Mouse (Mus musculus): ENCODE data around the gene Myoz1.
"Not testable (repeated sequence)": the region's sequence is repeated elsewhere in the genome, so short reads cannot be mapped to it uniquely, and the experiment has no call there.

Myoz1 gene

DNA sequence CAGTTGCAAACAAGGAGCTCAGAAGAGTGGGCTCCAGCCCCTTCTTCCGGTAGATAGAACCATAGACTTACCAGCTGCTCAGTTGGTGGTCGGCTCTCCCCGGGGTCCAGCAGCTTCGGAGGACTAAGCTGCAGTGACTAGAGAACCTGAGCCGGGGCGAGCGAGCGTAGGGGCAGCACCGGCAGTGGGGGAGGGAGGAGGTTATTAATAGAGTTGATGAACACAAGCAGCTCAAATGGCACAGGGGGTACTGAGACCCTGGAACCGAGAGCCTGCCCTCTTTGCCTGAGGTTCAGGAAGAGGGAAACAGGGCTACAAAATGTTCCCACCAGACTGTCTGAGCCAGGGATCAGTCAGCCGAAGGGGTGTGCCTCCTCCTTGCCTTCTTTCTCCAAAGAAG lies at the start of gene Myoz1:
Gene Myoz1 (minus strand): TSS at position 180 of the 400 bp plus-strand sequence.
- DNase-seq (ENCODE audit: low read depth, low spot score): peak; percentile 79

DNA sequence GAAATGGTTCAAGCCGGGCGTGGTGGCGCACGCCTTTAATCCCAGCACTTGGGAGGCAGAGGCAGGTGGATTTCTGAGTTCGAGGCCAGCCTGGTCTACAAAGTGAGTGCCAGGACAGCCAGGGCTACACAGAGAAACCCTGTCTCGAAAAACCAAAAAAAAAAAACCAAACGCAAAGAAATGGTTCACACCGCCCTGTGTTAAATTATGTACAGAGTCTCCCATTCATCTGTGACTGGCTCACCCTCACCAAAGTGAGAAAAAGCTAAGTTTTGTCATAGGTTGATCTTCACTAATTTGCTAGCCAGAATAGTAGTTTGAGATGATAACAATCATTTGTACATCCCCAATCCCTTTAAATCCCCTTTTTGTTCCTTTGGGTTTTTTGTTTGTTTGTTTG lies 47.1 kb upstream of the Myoz1 start:
- not testable (repeated sequence) for DNase-seq (ENCODE audit: low read depth, low spot score)

DNA sequence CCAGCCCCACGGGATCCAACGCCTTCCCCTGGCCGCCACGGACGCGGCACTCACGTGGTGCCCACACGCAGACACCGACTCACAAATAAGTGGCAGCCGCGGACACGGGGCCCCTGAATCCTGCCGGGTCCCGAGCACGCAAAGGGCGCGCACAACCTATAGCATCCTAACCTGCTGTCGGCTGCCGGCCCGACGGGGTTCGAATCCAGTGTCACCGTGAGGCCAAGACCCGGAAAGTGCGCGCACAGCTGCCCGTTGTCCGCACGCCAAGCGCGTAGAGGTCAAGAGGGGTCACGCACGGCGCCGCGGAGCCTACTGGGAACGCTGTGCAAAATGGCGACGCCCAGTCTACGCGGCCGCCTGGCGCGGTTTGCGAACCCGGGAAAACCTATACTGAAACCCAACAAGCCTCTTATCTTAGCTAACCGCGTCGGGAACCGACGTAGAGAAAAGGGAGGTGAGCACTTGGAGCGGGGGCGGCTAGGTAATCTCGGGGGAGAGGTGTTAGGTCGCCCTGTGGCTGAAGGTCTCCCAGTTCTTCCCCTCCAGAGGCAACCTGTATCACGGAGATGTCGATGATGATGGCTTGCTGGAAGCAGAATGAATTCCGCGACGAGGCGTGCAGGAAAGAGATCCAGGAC lies 46.5 kb upstream of the Myoz1 start, which contains the start of gene Chchd1:
Gene Chchd1 (plus strand): TSS at position 266 of the 641 bp plus-strand sequence.
- DNase-seq (ENCODE audit: low read depth, low spot score): peak; percentile 79

DNA sequence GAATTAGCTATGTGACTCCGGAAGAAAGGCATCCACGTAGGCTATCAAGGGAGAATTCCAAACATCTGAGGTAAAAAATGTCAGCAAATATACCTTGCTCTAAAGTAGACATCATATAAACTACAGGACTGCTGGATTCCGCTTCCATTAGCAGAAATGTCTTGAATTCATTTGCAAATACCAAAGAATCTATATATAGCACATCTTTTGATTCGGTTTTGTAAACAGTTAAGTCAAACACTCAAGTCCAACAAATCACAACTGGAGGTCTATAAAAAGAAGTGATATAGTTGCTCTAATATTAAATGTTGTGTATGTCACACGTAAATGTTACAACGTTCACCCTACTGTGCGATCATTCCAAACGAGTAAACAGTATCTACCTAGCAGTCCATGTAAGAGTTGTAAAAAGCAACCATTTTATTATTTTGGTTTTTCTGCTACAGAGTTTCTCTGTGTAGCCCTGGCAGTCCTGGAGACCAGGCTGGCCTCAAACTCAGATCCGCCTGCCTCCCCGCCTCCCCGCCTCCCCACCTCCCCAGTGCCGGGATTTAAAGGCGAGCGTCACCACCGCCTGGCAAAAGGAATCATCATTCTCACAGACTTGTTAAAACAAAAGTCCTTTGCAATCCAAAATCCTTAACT lies 45.9 kb upstream of the Myoz1 start:
- DNase-seq (ENCODE audit: low read depth, low spot score): no peak

DNA sequence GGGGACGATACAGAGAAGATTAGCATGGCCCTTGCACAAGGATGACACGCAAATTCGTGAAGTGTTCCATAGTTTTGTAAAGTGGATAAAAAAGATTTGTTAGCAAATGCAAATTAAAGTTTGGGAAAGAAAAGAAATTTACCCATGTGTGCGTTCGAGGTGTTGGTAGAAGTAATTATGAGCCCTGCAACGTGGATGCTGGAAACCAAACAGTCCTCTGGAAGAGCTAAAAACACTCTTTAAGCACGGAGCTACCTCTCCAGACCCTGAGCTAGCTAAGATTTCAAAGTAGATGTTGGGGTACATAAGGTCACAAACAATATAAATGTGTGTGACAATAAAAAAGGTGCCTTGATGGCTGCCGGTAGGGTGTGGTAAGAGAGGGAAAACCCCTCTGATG lies 45.2 kb upstream of the Myoz1 start:
- DNase-seq (ENCODE audit: low read depth, low spot score): no peak

DNA sequence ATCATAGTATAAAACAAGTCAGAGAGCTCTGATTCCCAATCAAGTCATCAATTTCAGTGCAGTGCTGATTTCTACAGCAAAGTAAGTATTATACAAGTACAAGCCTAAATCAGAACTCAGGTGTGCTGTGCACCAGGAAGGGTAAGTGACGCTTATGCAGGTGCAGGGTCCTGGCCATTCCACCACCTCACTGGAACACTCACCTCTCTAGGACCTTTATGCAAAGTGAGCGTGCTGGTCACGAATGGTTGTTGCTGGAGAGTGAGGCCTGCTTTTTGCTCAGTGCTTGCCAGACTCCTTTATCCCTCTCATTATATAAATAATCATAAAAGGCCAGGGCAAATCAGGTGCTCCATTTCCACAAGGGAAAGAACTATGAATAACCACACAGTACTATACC lies 44.0 kb upstream of the Myoz1 start:
- DNase-seq (ENCODE audit: low read depth, low spot score): no peak

DNA sequence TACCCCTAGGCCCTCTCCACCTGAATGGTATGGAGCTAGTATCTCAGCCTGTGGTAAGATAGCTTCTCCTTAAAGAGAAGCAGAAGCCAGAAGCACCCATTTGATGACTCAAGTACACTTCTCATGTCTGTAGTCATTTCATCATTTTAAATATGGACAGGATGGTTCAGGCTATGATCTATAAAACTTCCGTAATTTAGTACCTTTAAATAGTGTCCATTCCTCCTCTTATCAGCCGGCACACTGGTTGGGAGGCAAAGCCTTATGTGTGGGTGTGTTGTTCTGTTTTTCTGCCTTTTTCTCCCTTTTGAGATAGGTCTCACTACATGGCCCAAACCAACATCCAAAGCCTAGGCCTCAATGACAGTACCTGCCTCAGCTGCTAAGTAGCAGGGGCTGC lies 42.2 kb upstream of the Myoz1 start:
- DNase-seq (ENCODE audit: low read depth, low spot score): no peak

DNA sequence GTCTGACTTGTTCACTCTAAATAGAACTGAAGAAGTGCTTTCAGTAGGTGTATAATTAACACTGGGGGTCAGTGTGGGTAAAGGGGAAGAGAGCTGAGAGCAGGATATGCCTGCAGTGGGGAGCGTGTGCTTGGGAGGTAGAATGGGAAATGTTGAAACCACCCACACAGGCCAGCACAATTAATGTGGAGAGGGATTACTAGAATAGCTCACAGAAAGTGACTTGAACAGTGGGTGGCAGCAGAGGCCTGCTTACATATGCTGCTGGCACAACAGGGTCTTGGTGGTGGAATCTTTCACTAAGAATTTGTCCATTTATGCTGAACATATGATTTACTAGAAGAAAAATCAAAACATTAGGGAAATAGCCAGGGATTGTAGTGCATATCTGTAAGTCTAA lies 40.6 kb upstream of the Myoz1 start:
- DNase-seq (ENCODE audit: low read depth, low spot score): no peak

DNA sequence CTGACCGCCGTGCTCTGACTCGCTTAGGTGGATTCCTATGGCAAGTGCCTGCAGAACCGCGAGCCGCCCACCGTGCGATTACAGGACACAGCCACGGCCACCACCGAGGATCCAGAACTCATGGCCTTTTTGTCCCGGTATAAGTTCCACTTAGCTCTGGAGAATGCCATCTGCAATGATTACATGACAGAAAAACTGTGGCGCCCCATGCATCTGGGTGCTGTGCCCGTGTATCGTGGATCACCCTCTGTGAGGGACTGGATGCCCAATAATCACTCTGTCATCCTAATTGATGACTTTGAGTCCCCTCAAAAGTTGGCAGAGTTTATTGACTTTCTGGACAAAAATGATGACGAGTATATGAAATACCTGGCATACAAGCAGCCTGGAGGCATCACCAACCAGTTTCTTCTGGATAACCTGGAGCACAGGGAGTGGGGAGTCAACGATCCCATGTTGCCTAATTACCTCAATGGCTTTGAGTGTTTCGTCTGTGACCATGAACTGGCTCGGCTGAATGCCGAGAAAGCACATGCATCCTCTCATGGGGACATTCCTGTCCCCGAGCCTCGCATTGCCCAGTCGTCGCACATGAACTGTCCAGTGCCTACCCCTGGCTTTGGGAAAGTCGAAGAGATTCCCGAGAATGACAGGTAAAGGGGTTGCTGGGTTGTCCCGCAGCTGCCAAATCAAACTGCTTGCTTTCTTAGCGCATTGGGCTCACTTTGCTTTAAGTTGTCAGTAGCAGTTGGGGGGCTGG lies 39.6 kb upstream of the Myoz1 start:
- peak; percentile 18 for DNase-seq (ENCODE audit: low read depth, low spot score)

DNA sequence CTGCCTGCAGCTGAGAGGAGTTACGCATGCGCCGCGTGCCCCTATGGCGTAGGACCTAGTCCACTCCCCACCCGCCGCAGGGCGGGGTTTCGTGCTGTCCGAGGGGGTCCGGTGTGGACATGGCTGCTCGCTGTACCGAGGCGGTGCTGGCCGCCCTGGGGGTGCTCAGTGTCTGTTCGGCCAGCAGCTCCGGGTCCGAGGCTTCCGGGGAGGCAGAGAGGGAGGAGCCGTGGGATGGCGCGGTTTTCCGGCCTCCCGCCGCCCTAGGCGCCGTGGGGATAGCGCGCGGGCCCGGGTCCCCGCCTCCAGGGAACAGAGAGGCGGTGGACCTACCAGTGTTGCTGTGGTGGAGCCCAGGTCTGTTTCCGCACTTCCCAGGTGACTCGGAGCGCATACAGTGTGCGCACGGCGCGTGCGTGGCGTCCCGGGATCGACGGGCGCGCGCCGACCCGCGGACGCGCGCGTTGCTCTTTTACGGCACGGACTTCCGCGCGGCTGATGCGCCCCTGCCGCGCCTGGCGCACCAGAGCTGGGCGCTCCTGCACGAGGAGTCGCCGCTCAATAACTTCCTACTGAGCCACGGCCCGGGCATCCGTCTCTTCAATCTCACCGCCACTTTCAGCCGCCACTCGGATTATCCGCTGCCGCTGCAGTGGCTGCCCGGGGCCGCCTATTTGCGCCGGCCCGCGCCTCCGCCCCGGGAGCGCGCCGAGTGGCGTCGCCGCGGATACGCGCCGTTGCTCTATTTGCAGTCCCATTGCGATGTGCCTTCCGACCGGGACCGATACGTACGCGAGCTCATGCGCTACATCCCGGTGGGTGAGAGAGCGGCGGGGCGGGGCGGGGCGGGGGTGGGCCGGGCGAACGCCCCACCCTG lies 38.8 kb upstream of the Myoz1 start, which contains the start of gene Fut11:
Gene Fut11 (plus strand): TSS at position 85 of the 877 bp plus-strand sequence.
- DNase-seq (ENCODE audit: low read depth, low spot score): peak; percentile 69

DNA sequence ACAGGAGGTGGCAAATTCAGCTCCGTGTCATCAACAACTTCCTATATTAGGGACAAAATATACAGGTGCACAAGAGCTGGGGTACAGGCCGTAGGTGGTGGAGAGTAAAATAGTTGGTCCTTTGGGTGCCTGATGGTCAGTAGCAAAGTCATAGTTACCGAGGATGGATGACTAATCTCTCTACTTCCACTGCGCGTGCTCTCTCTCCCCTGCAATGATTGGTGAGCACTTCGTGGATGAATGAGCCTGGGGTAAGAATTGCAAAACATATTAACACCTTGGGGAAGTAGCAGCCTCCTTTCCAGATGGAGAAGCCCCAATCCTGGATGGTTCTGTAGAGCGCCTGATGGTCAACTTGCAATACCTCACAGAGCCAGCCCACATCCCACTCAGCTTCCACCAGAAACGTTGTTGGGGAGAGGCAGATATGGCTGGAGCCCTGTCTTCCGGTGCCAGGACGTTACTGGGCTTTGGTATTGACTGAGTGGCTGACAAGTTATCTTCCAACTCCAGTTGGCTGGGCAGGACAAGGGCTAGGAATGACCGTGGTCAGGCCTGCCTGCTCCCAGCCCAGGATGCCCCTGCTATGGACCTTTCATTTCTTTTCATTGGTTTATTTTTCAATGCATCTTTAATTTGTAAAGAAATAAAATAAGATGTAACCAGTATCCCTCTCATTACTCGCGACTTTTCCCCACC lies 38.0 kb upstream of the Myoz1 start:
- DNase-seq (ENCODE audit: low read depth, low spot score): no peak

DNA sequence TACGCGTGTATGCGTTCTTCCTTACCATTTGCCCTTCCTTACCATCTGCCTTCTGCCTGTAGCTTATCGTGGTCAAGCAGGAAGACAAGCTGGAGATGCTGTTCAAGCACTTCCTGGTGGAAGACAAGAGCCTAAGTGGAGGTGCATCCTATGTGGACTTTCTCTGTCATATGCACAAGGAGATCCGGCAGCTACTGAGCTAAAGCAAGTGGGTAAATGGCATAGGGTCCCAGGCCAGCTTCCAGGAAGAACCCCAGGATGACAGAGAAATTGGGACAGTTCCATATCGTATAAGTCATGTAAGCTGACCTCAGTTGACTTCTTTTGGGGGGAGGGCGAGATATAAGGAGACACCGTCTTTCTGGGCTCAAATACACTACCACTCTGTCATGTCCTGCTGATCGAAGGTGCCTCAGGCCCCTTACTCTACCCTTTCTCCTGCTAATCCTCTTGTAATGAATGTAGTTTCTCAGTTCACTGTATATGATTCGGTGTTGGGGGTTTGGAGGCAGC lies 37.3 kb upstream of the Myoz1 start:
- DNase-seq (ENCODE audit: low read depth, low spot score): no peak

DNA sequence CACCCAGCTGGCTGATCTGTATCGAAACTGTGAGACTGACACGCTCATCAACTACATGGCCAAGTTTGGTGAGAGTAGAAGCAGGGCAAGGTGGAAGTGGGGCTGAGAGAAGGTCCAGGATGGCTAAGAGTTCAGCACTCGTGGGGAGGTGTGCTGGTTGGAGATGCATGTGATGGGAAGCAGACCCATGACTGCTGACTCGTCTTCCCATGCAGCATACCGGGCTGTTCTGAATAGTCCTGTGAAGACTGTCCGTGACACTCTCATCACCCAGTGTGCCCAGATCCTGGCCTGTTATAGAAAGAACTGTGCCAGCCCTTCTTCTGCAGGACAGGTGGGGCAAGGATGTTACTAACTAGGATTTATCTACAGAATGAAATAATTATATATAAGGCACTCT lies 35.4 kb upstream of the Myoz1 start:
- no peak for DNase-seq (ENCODE audit: low read depth, low spot score)

DNA sequence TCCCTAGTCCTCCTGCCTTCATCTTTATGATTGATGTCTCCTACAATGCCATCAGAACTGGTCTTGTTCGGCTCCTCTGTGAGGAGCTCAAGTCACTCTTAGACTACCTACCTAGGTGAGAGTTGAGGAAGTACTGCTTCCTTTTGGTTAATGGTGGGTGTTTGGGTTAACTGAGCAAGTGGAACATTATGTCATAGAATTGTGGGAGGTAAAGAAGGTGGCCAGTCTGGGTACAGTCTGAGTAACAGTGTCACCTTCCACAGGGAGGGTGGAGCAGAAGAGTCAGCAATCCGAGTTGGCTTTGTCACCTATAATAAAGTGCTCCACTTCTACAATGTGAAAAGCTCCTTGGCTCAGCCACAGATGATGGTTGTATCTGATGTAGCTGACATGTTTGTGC lies 32.7 kb upstream of the Myoz1 start:
- no peak for DNase-seq (ENCODE audit: low read depth, low spot score)

DNA sequence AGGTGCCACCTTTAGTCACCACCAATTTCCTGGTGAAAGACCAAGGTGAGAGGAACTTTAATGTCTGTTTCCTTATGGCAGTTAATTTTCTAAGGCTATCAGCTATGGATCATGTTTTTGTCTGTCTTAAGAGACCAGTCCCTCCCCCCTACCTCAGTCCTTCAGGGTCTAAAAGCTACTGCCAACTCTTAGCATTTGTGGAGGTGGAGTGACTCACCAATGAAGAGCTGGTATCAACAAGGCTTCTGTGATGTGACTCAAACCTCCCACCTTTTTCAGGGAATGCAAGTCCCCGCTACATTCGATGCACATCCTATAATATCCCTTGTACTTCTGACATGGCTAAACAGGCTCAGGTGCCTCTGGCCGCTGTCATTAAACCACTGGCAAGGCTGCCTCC lies 30.2 kb upstream of the Myoz1 start:
- no peak for DNase-seq (ENCODE audit: low read depth, low spot score)

DNA sequence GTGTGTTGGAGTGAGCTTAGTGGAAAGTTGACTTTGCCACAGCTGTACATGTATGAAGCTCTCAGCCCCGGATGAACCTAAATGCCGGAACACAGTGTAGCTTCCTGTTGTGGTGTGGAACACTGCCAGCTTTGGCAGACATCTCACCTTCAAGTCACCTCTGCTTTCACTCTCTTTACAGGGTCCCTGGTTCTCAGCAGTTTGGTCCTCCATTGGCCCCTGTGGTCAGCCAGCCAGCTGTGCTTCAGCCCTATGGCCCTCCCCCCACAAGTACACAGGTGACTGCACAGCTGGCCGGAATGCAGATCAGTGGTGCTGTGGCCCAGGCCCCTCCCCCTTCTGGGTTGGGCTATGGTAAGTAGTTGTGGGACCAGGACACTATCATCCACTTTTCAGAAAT lies 26.2 kb upstream of the Myoz1 start:
- DNase-seq (ENCODE audit: low read depth, low spot score): peak; percentile 57

DNA sequence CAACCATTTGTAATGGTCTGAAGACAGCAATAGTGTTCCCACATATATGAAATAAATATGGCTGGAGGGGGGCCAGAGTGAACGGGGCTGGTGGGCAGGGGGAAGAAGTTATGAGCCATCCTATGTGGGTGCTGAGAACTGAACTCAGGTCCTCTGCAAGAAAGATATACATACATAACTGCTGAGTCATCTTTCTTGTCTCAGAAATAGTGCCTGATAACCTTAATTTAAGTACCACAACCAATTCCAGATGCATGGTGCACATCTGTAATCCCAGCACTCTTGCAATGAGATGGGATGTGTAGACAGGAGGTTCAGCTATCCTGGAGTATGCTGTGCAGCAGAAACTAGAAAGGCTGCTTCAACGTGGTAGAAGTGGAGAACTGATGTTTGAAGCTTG lies 25.4 kb upstream of the Myoz1 start:
- DNase-seq (ENCODE audit: low read depth, low spot score): no peak

DNA sequence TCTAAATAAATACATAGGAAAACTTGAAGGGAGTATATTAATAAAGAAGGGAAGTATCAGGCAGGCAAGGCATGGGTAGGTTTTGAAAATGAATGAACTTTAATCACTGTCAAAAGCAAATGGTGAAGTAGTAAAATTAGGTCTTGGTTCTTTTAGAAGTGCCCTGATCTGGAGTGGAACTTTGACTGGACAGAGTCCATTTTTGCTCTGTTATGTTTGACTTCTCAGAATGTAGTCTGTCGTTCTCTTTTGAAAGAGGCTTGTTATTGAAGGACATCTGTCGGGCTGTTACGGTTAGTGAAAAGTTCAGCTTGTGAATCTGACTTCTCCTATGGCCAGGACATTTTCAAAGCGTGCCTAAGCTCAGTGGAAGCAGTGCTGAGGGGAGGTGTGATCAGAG lies 21.6 kb upstream of the Myoz1 start:
- DNase-seq (ENCODE audit: low read depth, low spot score): no peak

DNA sequence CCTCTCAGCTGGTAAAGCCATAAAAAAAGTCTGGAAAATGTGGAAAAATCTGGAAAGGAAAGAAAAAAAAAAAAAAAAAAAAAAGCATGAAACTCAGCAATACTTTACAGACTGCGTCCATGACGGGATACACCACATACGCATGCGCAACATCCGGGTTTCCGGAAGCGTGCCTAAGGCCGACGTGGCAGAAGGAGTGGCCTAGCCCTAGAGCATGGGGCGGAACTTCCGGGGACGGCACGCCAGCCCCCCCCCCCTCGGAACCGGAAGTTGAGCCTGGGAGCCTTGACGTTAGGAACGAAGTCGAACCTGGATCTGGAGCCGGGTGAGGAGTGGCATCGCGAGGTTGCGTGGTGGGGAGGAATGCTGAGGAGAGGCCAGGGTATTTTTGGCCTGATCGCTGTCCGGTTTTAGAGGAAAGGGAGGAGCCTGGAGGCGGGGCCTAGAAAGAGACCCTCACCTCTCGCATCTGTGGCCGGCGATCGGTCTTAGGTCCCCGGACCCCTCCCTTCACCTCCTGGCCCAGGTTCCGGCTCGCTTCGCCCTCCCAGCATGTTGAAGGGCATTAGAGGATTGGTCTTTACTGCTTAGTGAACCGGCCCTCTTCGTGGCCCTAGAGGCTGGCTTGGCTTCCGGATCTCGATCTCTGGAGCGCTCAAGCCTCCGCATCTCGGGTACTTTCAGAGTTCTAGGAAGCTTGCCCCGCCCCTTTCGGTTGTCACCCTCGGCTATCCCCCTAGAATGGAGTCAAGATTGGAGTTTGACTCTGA lies 17.9 kb upstream of the Myoz1 start, which contains the start of gene Sec24c:
Gene Sec24c (plus strand): TSS at position 245 of the 770 bp plus-strand sequence.
- peak; percentile 99 for DNase-seq (ENCODE audit: low read depth, low spot score)

DNA sequence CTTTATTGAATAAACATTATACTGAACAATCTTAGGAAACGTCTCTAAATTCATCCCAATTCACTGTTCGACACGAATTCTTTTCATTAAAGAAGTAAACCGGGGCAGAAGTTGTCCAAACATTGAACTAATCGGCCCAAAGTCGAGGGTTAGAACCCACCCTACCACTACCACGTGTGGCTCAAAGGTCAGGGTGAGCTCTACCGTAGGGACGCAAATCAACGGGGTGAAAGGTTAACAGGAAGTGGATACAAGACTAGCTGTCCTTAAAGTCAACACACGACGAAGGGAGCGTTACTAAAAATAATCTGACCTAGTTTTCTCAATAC lies 17.4 kb upstream of the Myoz1 start:
- no peak for DNase-seq (ENCODE audit: low read depth, low spot score)

All from skeletal muscle tissue, adult 2 months (tissue).